Mouse (Mus musculus) G1E (cell line): ENCODE data around the gene Myh3.

Experiments used
- CTCF ChIP-seq: IDR thresholded peaks from 2 replicates; pipeline ENCODE4 v1.5.1; 2012; ENCODE audit warnings: low read depth, low read length, inconsistent platforms, mixed read lengths
- TAL1 ChIP-seq: conservative IDR thresholded peaks from 2 replicates; pipeline ENCODE4 v1.6.1; 2012; ENCODE audit warnings: low read depth, low read length, inconsistent platforms, mixed read lengths

GRCm38 (mm10) chr11:67072615-67073130, 5.4 kb upstream of the Myh3 start:
- TF ChIP-seq CTCF (no peak), TAL1 (no peak)
